ENCODE assay signal across 9 mouse cellular contexts in the genomic region with DNA sequence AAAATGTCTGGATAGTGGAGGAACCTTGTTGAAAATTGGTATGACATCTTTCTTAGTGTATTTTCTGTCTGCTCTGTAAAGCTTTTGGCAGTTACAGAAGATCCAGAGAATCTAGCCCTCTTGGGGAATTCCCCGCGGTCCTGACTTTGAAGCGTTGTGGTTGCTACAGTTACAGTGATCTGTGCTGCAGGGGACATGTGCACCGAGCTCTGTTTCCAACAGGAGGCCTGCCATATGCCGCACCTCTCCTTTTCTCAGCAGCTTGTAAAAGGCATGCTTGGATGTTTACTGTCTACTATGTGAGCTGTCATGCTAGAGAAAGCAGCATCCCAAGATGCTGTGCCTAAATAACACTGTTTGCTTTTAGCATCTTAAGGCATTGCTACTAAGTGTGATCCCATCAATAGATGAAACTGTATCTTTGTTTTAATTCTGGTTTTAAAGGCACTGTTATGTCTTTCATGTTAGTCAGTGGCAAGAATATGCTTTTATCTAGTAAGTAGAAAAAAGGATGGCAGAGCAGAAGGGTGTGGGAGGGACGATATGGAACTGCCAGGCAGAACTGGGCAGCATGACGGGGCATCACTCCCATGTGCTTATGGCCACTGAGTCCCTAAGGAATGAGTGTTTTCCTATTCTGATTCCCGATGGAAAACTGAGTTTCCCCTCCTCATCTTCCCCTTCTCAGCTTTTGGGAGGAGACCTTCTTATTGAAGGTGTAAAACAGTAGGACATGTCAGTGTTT. TPM values are rescaled to one million over a fixed set of nuclear protein-coding genes. Genes with fewer than 3 reads are reported as not detected.
DNase-seq lines count a peak whose midpoint lies in the region; ATAC-seq and TF ChIP-seq lines count a peak whose summit lies in the region.
"Had no signal": no experiment of that assay in that cellular context is flagged by ENCODE, and none has a peak within 500 bp of the region (broad histone marks: within the 10 kb centered on the region; RNA-seq: fewer than 3 reads in every experiment).

No protein-coding gene starts in this region.

- no peaks in the 10 kb centered on the region for H3K9me3 ChIP-seq in midbrain, postnatal 0 days (ENCODE audit: low read length)
- H3K9me3 ChIP-seq: limb, embryonic 12.5 days had no signal

- peak; percentile 42 for DNase-seq in adrenal gland, postnatal 14 days
- no peak for DNase-seq in adrenal gland, adult 2 months
- peak; percentile 43 for DNase-seq in 3T3-L1 (ENCODE audit: low read depth, low spot score)
- peak; percentile 68 to 76 for DNase-seq in cerebellum, postnatal 10 days
- DNase-seq in midbrain, postnatal 0 days (ENCODE audit: low spot score): peak; percentile 88
- no peak for DNase-seq in ovary, postnatal 14 days (ENCODE audit: low spot score)
- DNase-seq in ovary, postnatal 36 days (ENCODE audit: low spot score): no peak

- ATAC-seq in inflammation-experienced regulatory T-cells, adult 6 months: peak; percentile 97
- peak; percentile 49; the same call in 1 of the 2 replicates for ATAC-seq in midbrain, postnatal 0 days (ENCODE audit: low FRiP score)

- H3K4me2 ChIP-seq in midbrain, postnatal 0 days (ENCODE audit: low read depth, low read length, poor library complexity, severe bottlenecking): 0 out of 2 replicates have a peak overlapping the region, but pooled peaks have one; percentile 6
- H3K4me2 ChIP-seq: limb, embryonic 12.5 days had no signal

- H3K27ac ChIP-seq in midbrain, postnatal 0 days (ENCODE audit: low read depth, low read length): 0 out of 2 replicates have a peak overlapping the region, but pooled peaks have one; percentile 2
- H3K27ac ChIP-seq: limb, embryonic 12.5 days had no signal

- H3K4me1 ChIP-seq in midbrain, postnatal 0 days (ENCODE audit: insufficient read depth, low read length): peaks cover 10% of the 10 kb centered on the region

- no peaks in the 10 kb centered on the region for H3K36me3 ChIP-seq in midbrain, postnatal 0 days (ENCODE audit: insufficient read depth, low read length)
- H3K36me3 ChIP-seq: limb, embryonic 12.5 days had no signal

- no peaks in the 10 kb centered on the region for H3K27me3 ChIP-seq in midbrain, postnatal 0 days (ENCODE audit: insufficient read depth, low read length)
- H3K27me3 ChIP-seq: limb, embryonic 12.5 days had no signal

- 27% methylated on average over 8 of the region's 8 CpGs for WGBS in midbrain, postnatal 0 days

- TF ChIP-seq CTCF in midbrain, postnatal 0 days (IDR thresholded peaks at IDR 0.05): peak; percentile 40

- no peak overlapping the region for H3K9ac ChIP-seq in midbrain, postnatal 0 days (replicated peaks; ENCODE audit: low read length, poor library complexity, severe bottlenecking)
- H3K9ac ChIP-seq: limb, embryonic 12.5 days had no signal

- H3K4me3 ChIP-seq in midbrain, postnatal 0 days (ENCODE audit: low read depth, low read length): no peak overlapping the region
- H3K4me3 ChIP-seq: limb, embryonic 12.5 days had no signal

RNA-seq across cellular contexts. Expression of a gene that starts 57.6 kb away (rescaled TPM):
- 108 and 131 TPM in 2 replicates for total RNA-seq in adrenal gland, postnatal 14 days (2021)
- 100 to 1,000 TPM; 104 to 105 TPM for total RNA-seq in adrenal gland, adult 2 months (2021)
- 81.0 and 112 TPM in 2 replicates for polyA plus RNA-seq in adrenal gland, adult 2 months (2012; rRNA removed)
- polyA plus RNA-seq in inflammation-experienced regulatory T-cells, adult 6 months (2017; shearing (Covaris generic)): 10 to 100 TPM; 10.1 to 32.0 (median 28.4) TPM
- total RNA-seq in midbrain, postnatal 0 days (2014; rRNA removed): 36.8 and 44.3 TPM in 2 replicates
- 17.9 and 22.7 TPM in 2 replicates for polyA plus RNA-seq in midbrain, postnatal 0 days (2015; fragmentation: Nextera tagmentation; extraction: Ambion mirVana)

Comparison
In these comparisons a context has a peak if more than half of its experiments do, and no peak if none do; other contexts are left out.
1. DNase-seq: peak in adrenal gland, postnatal 14 days (single experiment), 3T3-L1 (single experiment), cerebellum, postnatal 10 days (2 of 2) and midbrain, postnatal 0 days (single experiment); none in adrenal gland, adult 2 months (single experiment), ovary, postnatal 14 days (single experiment) and ovary, postnatal 36 days (single experiment).